ENCODE assay signal across 8 mouse cellular contexts in genomic region chr9:44454132-44454890, GRCm38 (mm10). TPM values are rescaled to one million over a fixed set of nuclear protein-coding genes. Genes with fewer than 3 reads are reported as not detected.
DNase-seq lines count a peak whose midpoint lies in the region; ATAC-seq lines count a peak whose summit lies in the region.

No protein-coding gene starts in this region.

- no peak overlapping the region for H3K4me3 ChIP-seq in intestine, embryonic 15.5 days (replicated peaks)

- peak overlapping the region; percentile 18; the same call in 1 of the 2 replicates for H3K4me2 ChIP-seq in intestine, embryonic 15.5 days (replicated peaks)

- ATAC-seq in intestine, embryonic 15.5 days: peak; percentile 83

- H3K27me3 ChIP-seq in intestine, embryonic 15.5 days (replicated peaks): no peaks in the 10 kb centered on the region; the same call in 1 of the 2 replicates

- H3K27ac ChIP-seq in intestine, embryonic 15.5 days: no peak overlapping the region

- intact Hi-C loops in left cerebral cortex, postnatal 25 days (cut with DNase I): loop anchor here (1.0 kb wide), 2 partner anchors 48 to 198 kb away; no protein-coding TSS in a partner anchor

- no peaks in the 10 kb centered on the region for H3K9me3 ChIP-seq in intestine, embryonic 15.5 days

- no peak overlapping the region for H3K9ac ChIP-seq in intestine, embryonic 15.5 days

- peaks cover 9% of the 10 kb centered on the region for H3K4me1 ChIP-seq in intestine, embryonic 15.5 days (replicated peaks)

- DNase-seq in adrenal gland, adult 2 months: peak; percentile 79
- peak; percentile 87 for DNase-seq in embryo, embryonic 11 days
- DNase-seq in gastrocnemius, postnatal 4 days (ENCODE audit: low spot score in 2 of 2): peak; percentile 74 to 84
- peak; percentile 84 for DNase-seq in left cerebral cortex, postnatal 25 days (ENCODE audit: low spot score in 2 of 2)
- peak; percentile 87 for DNase-seq in mesoderm, embryonic 11.5 days (ENCODE audit: low read depth, low spot score)
- DNase-seq in right cerebral cortex, postnatal 25 days: peak; percentile 80
- peak; percentile 82 to 83 for DNase-seq in urinary bladder, postnatal 36 days (ENCODE audit: low spot score in 2 of 2)

- H3K36me3 ChIP-seq in intestine, embryonic 15.5 days: no peaks in the 10 kb centered on the region

- 9% methylated on average over 14 of the region's 14 CpGs for WGBS in intestine, embryonic 15.5 days

RNA-seq across cellular contexts. Expression of gene Upk2, which starts 0.5 kb away (rescaled TPM):
- total RNA-seq in adrenal gland, adult 2 months (2021): not detected
- polyA plus RNA-seq in adrenal gland, adult 2 months (2012; rRNA removed): not detected in 2 replicates
- under 1 TPM; 0.69 to 0.91 TPM for total RNA-seq in gastrocnemius, postnatal 4 days (2021)
- polyA plus RNA-seq in intestine, embryonic 15.5 days (2015; fragmentation: Nextera tagmentation; extraction: Ambion mirVana): 1.2 TPM in 2 replicates
- total RNA-seq in left cerebral cortex, postnatal 25 days (2021): not detected

RNA-seq across cellular contexts. Expression of gene Foxr1, which starts 13.4 kb away (rescaled TPM):
- total RNA-seq in adrenal gland, adult 2 months (2021): not detected
- polyA plus RNA-seq in adrenal gland, adult 2 months (2012; rRNA removed): not detected in 2 replicates
- total RNA-seq in gastrocnemius, postnatal 4 days (2021): not detected
- polyA plus RNA-seq in intestine, embryonic 15.5 days (2015; fragmentation: Nextera tagmentation; extraction: Ambion mirVana): not detected in 2 replicates
- total RNA-seq in left cerebral cortex, postnatal 25 days (2021): not detected

RNA-seq across cellular contexts. Expression of gene Bcl9l, which starts 28.3 kb away (rescaled TPM):
- 10 to 100 TPM; 41.9 to 61.1 TPM for total RNA-seq in adrenal gland, adult 2 months (2021)
- polyA plus RNA-seq in adrenal gland, adult 2 months (2012; rRNA removed): 62.7 and 64.5 TPM in 2 replicates
- 100 to 1,000 TPM; 126 to 131 TPM for total RNA-seq in gastrocnemius, postnatal 4 days (2021)
- 7.5 and 7.8 TPM in 2 replicates for polyA plus RNA-seq in intestine, embryonic 15.5 days (2015; fragmentation: Nextera tagmentation; extraction: Ambion mirVana)
- total RNA-seq in left cerebral cortex, postnatal 25 days (2021): 10 to 100 TPM; 60.3 to 60.9 TPM

RNA-seq across cellular contexts. Expression of gene Ccdc84, which starts 35.9 kb away (rescaled TPM):
- total RNA-seq in adrenal gland, adult 2 months (2021): 10 to 100 TPM; 14.5 to 21.1 TPM
- 12.3 and 23.7 TPM in 2 replicates for polyA plus RNA-seq in adrenal gland, adult 2 months (2012; rRNA removed)
- 10 to 100 TPM in 1 of 2 experiments, 1 to 10 TPM in 1; 10.0 to 17.3 TPM for total RNA-seq in gastrocnemius, postnatal 4 days (2021)
- 24.0 and 25.6 TPM in 2 replicates for polyA plus RNA-seq in intestine, embryonic 15.5 days (2015; fragmentation: Nextera tagmentation; extraction: Ambion mirVana)
- 10 to 100 TPM; 14.6 to 15.8 TPM for total RNA-seq in left cerebral cortex, postnatal 25 days (2021)

RNA-seq across cellular contexts. Expression of gene Trappc4, which starts 46.9 kb away (rescaled TPM):
- 10 to 100 TPM; 81.3 to 92.1 TPM for total RNA-seq in adrenal gland, adult 2 months (2021)
- 44.2 and 51.2 TPM in 2 replicates for polyA plus RNA-seq in adrenal gland, adult 2 months (2012; rRNA removed)
- total RNA-seq in gastrocnemius, postnatal 4 days (2021): 10 to 100 TPM; 43.2 to 43.5 TPM
- 122 and 123 TPM in 2 replicates for polyA plus RNA-seq in intestine, embryonic 15.5 days (2015; fragmentation: Nextera tagmentation; extraction: Ambion mirVana)
- total RNA-seq in left cerebral cortex, postnatal 25 days (2021): 10 to 100 TPM; 67.6 to 68.8 TPM
